Mouse (Mus musculus): ENCODE data around the gene Hhat.

Gene Hhat

DNA sequence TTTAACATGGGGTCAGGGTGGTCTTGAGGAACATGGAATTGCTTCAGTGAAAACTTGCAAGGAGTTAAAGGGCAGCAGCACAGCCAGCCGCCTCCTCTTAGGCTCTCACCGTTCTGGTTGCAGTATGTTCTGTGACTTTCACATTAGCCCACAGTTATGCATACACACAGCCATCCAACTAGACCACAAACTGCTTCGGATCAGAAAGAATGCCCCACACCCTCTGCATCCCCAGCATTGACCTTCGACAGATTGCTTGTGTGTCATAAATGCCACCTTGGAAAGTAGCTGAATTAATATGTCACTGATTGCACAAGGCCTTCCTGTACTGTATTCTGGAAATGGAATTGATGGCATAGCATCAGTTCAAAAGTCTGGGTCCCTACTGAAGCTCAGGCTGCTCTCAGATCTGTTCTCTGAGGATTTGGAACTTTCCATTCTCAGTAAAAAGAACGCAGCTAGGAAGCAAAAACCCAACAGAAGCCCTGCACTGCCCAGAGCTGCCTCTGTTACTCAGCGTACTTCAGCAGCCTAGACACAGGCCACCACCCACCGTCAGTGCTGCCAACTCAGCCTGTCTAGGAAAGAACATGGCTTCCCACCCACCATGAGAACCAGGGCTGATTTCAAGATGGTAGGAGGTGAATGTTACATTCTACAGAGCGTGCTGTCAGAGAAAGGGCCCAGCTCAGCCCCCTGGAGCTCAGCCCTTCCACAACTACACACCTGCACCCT lies 70.5 kb downstream of the Hhat start:
- no peaks in the 10 kb centered on the region for H3K4me1 ChIP-seq (replicated peaks; ENCODE audit: low read depth, low read length)
- no peak for TF ChIP-seq CTCF (conservative IDR thresholded peaks at IDR 0.05; ENCODE audit: low read length)
- no peak for TF ChIP-seq NANOG (IDR thresholded peaks at IDR 0.05; ENCODE audit: borderline replicate concordance, low read length)
- no peak for TF ChIP-seq POU5F1 (IDR thresholded peaks at IDR 0.05; ENCODE audit: borderline replicate concordance, low read length)
- H3K27me3 ChIP-seq (ENCODE audit: insufficient read depth, low read length), result no peaks in the 10 kb centered on the region
- no peaks in the 10 kb centered on the region for H3K36me3 ChIP-seq (ENCODE audit: insufficient read depth, low read length)
- H3K4me3 ChIP-seq (replicated peaks; ENCODE audit: low read length), result no peak overlapping the region
- no peaks in the 10 kb centered on the region for H3K9me3 ChIP-seq (ENCODE audit: low read length)

GRCm38 (mm10) chr1:192699101-192699500 lies 71.9 kb downstream of the Hhat start:
- no peaks in the 10 kb centered on the region for H3K9me3 ChIP-seq (ENCODE audit: low read length)
- TF ChIP-seq CTCF (conservative IDR thresholded peaks at IDR 0.05; ENCODE audit: low read length) (no peak), POU5F1 (IDR thresholded peaks at IDR 0.05; ENCODE audit: borderline replicate concordance, low read length) (no peak), NANOG (IDR thresholded peaks at IDR 0.05; ENCODE audit: borderline replicate concordance, low read length) (no peak)
- H3K36me3 ChIP-seq (ENCODE audit: insufficient read depth, low read length), result no peaks in the 10 kb centered on the region
- H3K4me3 ChIP-seq (replicated peaks; ENCODE audit: low read length), result no peak overlapping the region
- H3K4me1 ChIP-seq (replicated peaks; ENCODE audit: low read depth, low read length), result no peaks in the 10 kb centered on the region
- H3K27me3 ChIP-seq (ENCODE audit: insufficient read depth, low read length), result no peaks in the 10 kb centered on the region

DNA sequence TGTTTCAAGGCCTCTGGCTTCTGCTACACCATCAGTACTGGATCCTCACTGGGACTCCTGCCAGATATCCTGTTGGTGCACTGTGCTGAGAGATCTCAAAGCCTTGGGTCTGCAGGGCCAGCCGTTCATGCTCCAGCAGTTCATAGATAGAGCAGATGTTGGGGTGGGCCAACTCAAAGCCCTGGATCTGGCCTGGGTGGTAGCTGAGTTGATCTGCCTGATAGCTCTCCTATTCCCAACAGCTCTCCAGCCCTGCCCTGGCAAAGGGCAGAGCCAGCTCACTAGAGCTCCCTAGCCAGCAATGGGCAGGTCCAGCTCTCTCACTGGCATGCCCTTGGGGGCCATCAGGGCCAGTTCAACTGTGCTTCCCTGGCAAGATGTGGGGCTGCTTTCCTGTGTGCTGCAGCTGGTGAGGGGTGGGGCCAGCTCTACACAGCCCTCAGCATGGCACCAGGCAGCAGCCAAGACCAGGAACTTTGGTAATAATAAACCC lies 74.6 kb downstream of the Hhat start:
- Histone ChIP-seq H3K4me3 (replicated peaks; ENCODE audit: low read length) (no peak overlapping the region), H3K36me3 (ENCODE audit: insufficient read depth, low read length) (no peaks in the 10 kb centered on the region), H3K9me3 (ENCODE audit: low read length) (no peaks in the 10 kb centered on the region), H3K4me1 (replicated peaks; ENCODE audit: low read depth, low read length) (no peaks in the 10 kb centered on the region), H3K27me3 (ENCODE audit: insufficient read depth, low read length) (no peaks in the 10 kb centered on the region)
- TF ChIP-seq NANOG (IDR thresholded peaks at IDR 0.05; ENCODE audit: borderline replicate concordance, low read length) (no peak), POU5F1 (IDR thresholded peaks at IDR 0.05; ENCODE audit: borderline replicate concordance, low read length) (no peak), CTCF (conservative IDR thresholded peaks at IDR 0.05; ENCODE audit: low read length) (no peak)

DNA sequence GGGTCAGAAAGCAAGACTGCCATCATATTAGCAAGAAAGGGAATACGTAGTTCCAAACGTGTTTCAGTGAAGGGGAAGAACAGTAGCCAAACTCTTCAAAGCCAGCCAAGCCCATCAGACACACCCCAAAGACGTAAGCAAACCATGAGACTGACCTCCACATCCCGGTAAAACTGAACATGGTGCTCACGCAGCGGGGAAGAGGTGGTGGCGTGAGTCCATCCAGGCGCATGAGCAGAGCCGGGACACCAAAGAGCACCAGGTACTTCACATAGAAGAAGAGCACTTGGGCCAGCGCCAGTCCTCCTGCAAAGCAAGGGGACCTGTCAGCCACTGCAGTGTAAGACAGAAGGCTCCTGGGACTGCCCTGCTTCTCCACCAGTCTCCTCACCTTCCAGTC lies 77.4 kb downstream of the Hhat start:
- H3K4me3 ChIP-seq (replicated peaks; ENCODE audit: low read length), result no peak overlapping the region
- no peaks in the 10 kb centered on the region for H3K36me3 ChIP-seq (ENCODE audit: insufficient read depth, low read length)
- H3K27me3 ChIP-seq (ENCODE audit: insufficient read depth, low read length), result no peaks in the 10 kb centered on the region
- no peaks in the 10 kb centered on the region for H3K4me1 ChIP-seq (replicated peaks; ENCODE audit: low read depth, low read length)
- TF ChIP-seq POU5F1 (IDR thresholded peaks at IDR 0.05; ENCODE audit: borderline replicate concordance, low read length) (no peak), NANOG (IDR thresholded peaks at IDR 0.05; ENCODE audit: borderline replicate concordance, low read length) (no peak), CTCF (conservative IDR thresholded peaks at IDR 0.05; ENCODE audit: low read length) (no peak)
- no peaks in the 10 kb centered on the region for H3K9me3 ChIP-seq (ENCODE audit: low read length)

DNA sequence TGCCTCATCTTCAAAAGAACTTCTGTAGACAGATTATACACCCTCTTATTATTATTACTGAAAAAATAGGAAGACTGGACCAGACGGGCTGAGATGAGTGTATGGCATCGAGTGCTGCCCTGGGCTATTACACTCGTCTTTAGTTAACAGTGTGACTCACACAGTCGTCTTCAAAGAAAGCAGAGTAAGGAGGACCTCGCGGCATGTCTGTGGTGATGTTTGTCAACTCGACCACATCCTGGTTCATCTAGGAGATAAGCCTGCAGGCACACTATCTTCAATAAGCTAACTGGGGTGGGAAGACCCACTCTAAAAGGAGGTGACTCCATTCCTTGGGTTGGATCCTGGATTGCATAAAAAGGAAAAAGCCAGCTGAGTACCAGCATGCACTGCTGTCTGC lies 78.0 kb downstream of the Hhat start:
- no peaks in the 10 kb centered on the region for H3K4me1 ChIP-seq (replicated peaks; ENCODE audit: low read depth, low read length)
- H3K27me3 ChIP-seq (ENCODE audit: insufficient read depth, low read length), result no peaks in the 10 kb centered on the region
- H3K4me3 ChIP-seq (replicated peaks; ENCODE audit: low read length), result no peak overlapping the region
- H3K36me3 ChIP-seq (ENCODE audit: insufficient read depth, low read length), result no peaks in the 10 kb centered on the region
- H3K9me3 ChIP-seq (ENCODE audit: low read length), result no peaks in the 10 kb centered on the region
- no peak for TF ChIP-seq POU5F1 (IDR thresholded peaks at IDR 0.05; ENCODE audit: borderline replicate concordance, low read length)
- TF ChIP-seq NANOG (IDR thresholded peaks at IDR 0.05; ENCODE audit: borderline replicate concordance, low read length), result no peak
- no peak for TF ChIP-seq CTCF (conservative IDR thresholded peaks at IDR 0.05; ENCODE audit: low read length)

DNA sequence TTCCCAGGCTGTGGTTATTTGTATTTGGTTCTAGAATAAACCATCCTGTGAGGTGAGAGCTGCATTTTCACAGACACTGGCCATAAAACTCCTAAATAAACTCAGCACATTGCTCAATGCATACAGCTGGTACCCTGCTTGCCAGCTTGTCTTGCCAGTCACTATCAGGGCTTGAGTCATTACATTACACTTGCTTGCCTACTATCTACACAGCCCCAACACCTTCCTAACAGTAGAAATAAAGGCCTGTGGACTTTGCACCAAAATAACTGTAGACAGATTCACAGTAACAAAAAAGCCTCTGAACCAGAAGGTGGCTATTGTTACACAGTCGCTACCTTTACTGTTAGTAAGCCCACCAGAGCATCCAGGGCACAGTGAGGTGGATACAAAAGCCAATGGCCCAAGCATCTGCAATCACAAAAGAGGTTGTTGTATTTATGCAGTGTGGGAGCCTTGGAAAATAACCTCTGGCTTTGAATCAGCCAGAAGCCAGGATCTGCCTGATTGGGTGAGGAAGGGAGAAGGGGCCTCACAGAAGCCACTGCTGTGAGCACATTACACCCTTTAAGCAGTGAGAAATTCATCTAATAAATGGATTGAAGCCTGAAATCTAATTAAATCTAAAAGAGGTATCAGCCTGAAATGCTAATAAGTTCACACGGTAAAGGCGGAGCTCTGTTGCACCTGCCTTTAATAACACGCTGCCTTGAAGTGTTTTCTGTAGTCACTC lies 88.6 kb downstream of the Hhat start:
- TF ChIP-seq CTCF (conservative IDR thresholded peaks at IDR 0.05; ENCODE audit: low read length), result no peak
- no peak for TF ChIP-seq POU5F1 (IDR thresholded peaks at IDR 0.05; ENCODE audit: borderline replicate concordance, low read length)
- no peak for TF ChIP-seq NANOG (IDR thresholded peaks at IDR 0.05; ENCODE audit: borderline replicate concordance, low read length)
- no peaks in the 10 kb centered on the region for H3K4me1 ChIP-seq (replicated peaks; ENCODE audit: low read depth, low read length)

DNA sequence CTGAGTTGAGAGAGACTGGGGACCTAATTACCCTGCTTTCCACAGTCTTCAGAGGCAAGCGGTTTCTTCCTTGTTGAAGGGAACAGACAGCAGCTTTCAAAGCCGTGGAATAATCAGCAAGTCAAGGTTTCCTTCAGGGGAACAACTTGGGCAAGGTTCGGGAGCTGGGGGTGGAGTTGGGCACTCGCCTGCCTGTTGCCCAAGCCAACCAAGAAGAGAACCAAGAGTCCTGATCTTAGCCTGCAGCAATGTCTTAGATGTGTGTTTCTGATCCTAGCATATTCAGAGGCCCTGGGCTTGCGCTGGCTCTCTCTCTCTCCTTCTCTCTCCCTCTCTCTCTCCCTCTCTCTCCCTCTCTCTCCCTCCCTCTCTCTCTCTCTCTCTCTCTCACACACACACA lies 93.8 kb downstream of the Hhat start:
- H3K4me1 ChIP-seq (replicated peaks; ENCODE audit: low read depth, low read length), result no peaks in the 10 kb centered on the region
- H3K27me3 ChIP-seq (ENCODE audit: insufficient read depth, low read length), result no peaks in the 10 kb centered on the region
- H3K9me3 ChIP-seq (ENCODE audit: low read length), result peaks cover 45% of the 10 kb centered on the region
- H3K4me3 ChIP-seq (replicated peaks; ENCODE audit: low read length), result no peak overlapping the region
- no peaks in the 10 kb centered on the region for H3K36me3 ChIP-seq (ENCODE audit: insufficient read depth, low read length)
- TF ChIP-seq POU5F1 (IDR thresholded peaks at IDR 0.05; ENCODE audit: borderline replicate concordance, low read length) (no peak), CTCF (conservative IDR thresholded peaks at IDR 0.05; ENCODE audit: low read length) (no peak), NANOG (IDR thresholded peaks at IDR 0.05; ENCODE audit: borderline replicate concordance, low read length) (no peak)

More for the DNA sequence above, 88.6 kb downstream of the Hhat start:
- H3K9me3 ChIP-seq (ENCODE audit: low read length), result no peaks in the 10 kb centered on the region; the same call in 1 of the 2 replicates
- H3K27me3 ChIP-seq (ENCODE audit: insufficient read depth, low read length), result no peaks in the 10 kb centered on the region
- no peak overlapping the region for H3K4me3 ChIP-seq (replicated peaks; ENCODE audit: low read length)
- H3K36me3 ChIP-seq (ENCODE audit: insufficient read depth, low read length), result no peaks in the 10 kb centered on the region

DNA sequence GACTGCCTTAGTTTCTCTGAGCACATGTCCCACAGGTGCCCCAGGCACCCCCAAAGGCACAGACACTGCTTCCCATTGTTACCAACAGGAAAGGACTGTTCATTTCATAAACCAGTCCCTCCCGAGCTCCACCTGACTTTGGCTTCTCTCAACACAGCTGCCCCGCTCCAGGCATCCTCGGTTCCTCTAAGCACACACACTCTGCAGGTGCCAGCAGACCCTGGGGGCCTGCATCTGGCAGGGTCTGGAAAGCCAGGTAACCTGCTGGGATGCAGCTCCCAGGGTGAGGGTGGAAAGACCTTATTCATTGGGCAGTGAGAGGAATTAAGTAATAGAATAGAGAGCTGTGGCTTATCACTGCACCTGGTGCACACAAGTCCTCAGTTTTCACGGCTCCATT lies 107.4 kb downstream of the Hhat start:
- TF ChIP-seq CTCF (conservative IDR thresholded peaks at IDR 0.05; ENCODE audit: low read length) (no peak), NANOG (IDR thresholded peaks at IDR 0.05; ENCODE audit: borderline replicate concordance, low read length) (no peak), POU5F1 (IDR thresholded peaks at IDR 0.05; ENCODE audit: borderline replicate concordance, low read length) (no peak)
- Histone ChIP-seq H3K4me1 (replicated peaks; ENCODE audit: low read depth, low read length) (no peaks in the 10 kb centered on the region; the same call in 1 of the 2 replicates), H3K9me3 (ENCODE audit: low read length) (peaks cover 19% of the 10 kb centered on the region), H3K27me3 (ENCODE audit: insufficient read depth, low read length) (no peaks in the 10 kb centered on the region), H3K4me3 (replicated peaks; ENCODE audit: low read length) (no peak overlapping the region), H3K36me3 (ENCODE audit: insufficient read depth, low read length) (no peaks in the 10 kb centered on the region)

Measured in E14TG2a.4 (cell line).